Mouse (Mus musculus) thymus, adult 2 months (tissue): Measurements from ENCODE around the gene Rps26.

Source experiments
- CTCF ChIP-seq: fragments of 200-500 bp; IDR thresholded peaks from 2 replicates; pipeline ENCODE4 v1.5.1; 2012; ENCODE audit warnings: mild to moderate bottlenecking, control low read depth, low read length, moderate library complexity, borderline replicate concordance; ENCODE audit not compliant: control insufficient read depth, poor library complexity, insufficient read depth; ENCODE audit errors: extremely low read depth
- POLR2A ChIP-seq: fragments of 200-500 bp; IDR thresholded peaks from 2 replicates; pipeline ENCODE4 v1.6.1; 2012; ENCODE audit warnings: mild to moderate bottlenecking, low read length, control low read depth, moderate library complexity; ENCODE audit not compliant: control insufficient read depth, poor library complexity, insufficient read depth; ENCODE audit errors: extremely low read depth

DNA sequence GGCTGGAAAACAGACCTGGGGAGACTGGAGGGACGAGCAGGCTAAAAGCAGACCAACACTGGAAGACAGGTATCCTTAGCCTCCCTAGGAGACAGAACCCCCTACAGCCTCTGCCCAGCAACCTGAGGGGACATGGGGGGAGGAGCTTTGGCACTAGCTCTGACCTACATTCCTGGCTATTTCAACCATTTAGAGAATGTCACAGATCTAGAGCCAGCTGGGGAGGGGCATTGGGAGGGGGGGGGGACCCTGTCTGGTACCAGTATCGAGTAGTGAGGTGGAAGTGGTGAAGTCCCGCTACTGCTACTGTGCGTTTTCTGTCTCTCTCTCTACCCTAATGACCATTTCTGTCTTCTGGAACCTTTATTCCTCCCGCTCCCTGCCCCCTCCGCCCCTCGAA is 15.3 kb upstream of the Rps26 start:
- TF ChIP-seq POLR2A = no peak
- TF ChIP-seq CTCF = no peak
